Comparison of ENCODE assay signal across 7 mouse cellular contexts in the genomic region with DNA sequence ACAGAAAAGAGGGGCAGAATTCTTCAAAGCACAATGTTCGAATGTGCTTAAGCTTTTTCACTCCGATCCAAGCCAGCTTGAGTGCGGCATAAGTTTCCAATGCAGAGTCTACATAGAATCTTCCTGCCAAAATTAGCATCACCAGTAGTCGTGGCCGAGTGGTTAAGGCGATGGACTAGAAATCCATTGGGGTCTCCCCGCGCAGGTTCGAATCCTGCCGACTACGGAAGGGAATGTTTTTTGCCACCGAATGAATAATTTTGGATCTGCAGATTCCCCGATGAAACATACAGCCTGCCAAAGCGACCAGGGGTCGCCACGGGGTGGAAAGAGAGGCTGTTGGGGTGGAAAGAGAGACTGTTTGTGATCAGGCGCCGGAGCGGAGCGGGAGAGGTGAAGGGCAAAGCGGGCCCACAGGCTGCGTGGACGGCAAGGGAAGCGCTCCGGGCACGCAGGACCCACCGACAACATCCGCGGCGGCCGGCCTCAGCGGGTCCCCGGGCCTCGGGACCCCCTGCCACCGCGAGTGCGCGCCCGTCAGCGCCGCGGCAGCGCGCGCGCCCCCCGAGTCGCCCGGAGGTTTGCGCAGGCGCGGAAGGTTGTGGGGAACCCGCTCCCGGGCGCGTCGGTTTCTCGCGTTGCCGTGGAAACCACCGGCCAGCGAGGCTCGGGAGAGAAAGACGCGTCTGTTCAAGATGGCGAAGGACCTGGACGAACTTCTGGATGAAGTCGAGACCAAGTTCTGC. TPM values are rescaled to one million over a fixed set of nuclear protein-coding genes. Genes with fewer than 3 reads are reported as not detected.
DNase-seq lines count a peak whose midpoint lies in the region; ATAC-seq lines count a peak whose summit lies in the region.

TSS of gene 2610301B20Rik (plus strand) at position 579 of the 746 bp plus-strand sequence.

- peak within 1 kb of the TSS; percentile 55 for H3K4me2 ChIP-seq in midbrain, embryonic 13.5 days (replicated peaks)

- H3K9ac ChIP-seq in midbrain, embryonic 13.5 days (replicated peaks), result peak within 1 kb of the TSS; percentile 89

- WGBS in embryonic facial prominence, embryonic 10.5 days, result under 1% methylated on average over 68 of the region's 68 CpGs
- under 1% methylated on average over 68 of the region's 68 CpGs for WGBS in limb, embryonic 10.5 days
- WGBS in midbrain, embryonic 13.5 days, result under 1% methylated on average over 68 of the region's 68 CpGs

- peak within 1 kb of the TSS; percentile 96 for H3K27ac ChIP-seq in embryonic facial prominence, embryonic 10.5 days (replicated peaks)
- peak within 1 kb of the TSS; percentile 96 for H3K27ac ChIP-seq in limb, embryonic 10.5 days
- H3K27ac ChIP-seq in midbrain, embryonic 13.5 days, result peak within 1 kb of the TSS; percentile 99

- peaks cover 3% of the 10 kb centered on the region for H3K36me3 ChIP-seq in embryonic facial prominence, embryonic 10.5 days (replicated peaks)
- 0 out of 2 replicates have a peak, but pooled peaks cover 3% of the 10 kb centered on the region for H3K36me3 ChIP-seq in limb, embryonic 10.5 days
- 0 out of 2 replicates have a peak, but pooled peaks cover 2% of the 10 kb centered on the region for H3K36me3 ChIP-seq in midbrain, embryonic 13.5 days

- H3K27me3 ChIP-seq in embryonic facial prominence, embryonic 10.5 days (replicated peaks; ENCODE audit: low read depth, poor library complexity, severe bottlenecking), result no peaks in the 10 kb centered on the region
- no peaks in the 10 kb centered on the region for H3K27me3 ChIP-seq in limb, embryonic 10.5 days (ENCODE audit: low read depth, poor library complexity, severe bottlenecking)
- no peaks in the 10 kb centered on the region for H3K27me3 ChIP-seq in midbrain, embryonic 13.5 days

- peaks cover 12% of the 10 kb centered on the region for H3K4me1 ChIP-seq in embryonic facial prominence, embryonic 10.5 days
- H3K4me1 ChIP-seq in limb, embryonic 10.5 days, result peaks cover 6% of the 10 kb centered on the region
- peaks cover 16% of the 10 kb centered on the region for H3K4me1 ChIP-seq in midbrain, embryonic 13.5 days (replicated peaks)

- ATAC-seq in granulocyte monocyte progenitor cell, adult 5-6 weeks (replicated peaks; ENCODE audit: poor library complexity, severe bottlenecking), result peak; percentile 76
- ATAC-seq in midbrain, embryonic 13.5 days, result peak; percentile 91

- H3K4me3 ChIP-seq in embryonic facial prominence, embryonic 10.5 days, result peak within 1 kb of the TSS; percentile 90
- H3K4me3 ChIP-seq in limb, embryonic 10.5 days, result peak within 1 kb of the TSS; percentile 89
- peak within 1 kb of the TSS; percentile 86 for H3K4me3 ChIP-seq in midbrain, embryonic 13.5 days (replicated peaks)

- no peaks in the 10 kb centered on the region for H3K9me3 ChIP-seq in embryonic facial prominence, embryonic 10.5 days
- no peaks in the 10 kb centered on the region for H3K9me3 ChIP-seq in limb, embryonic 10.5 days (replicated peaks)
- no peaks in the 10 kb centered on the region for H3K9me3 ChIP-seq in midbrain, embryonic 13.5 days

- DNase-seq in adrenal gland, postnatal 10 days, result peak; percentile 95
- peak; percentile 95 for DNase-seq in embryonic facial prominence, embryonic 10.5 days (ENCODE audit: low spot score)
- DNase-seq in kidney, adult 11 months, result peak; percentile 85
- DNase-seq in limb, embryonic 10.5 days (ENCODE audit: low spot score), result peak; percentile 96
- DNase-seq in spleen, adult 12 weeks (ENCODE audit: low spot score), result peak; percentile 84

RNA-seq across cellular contexts. Expression of gene 2610301B20Rik, which starts in this region (rescaled TPM):
- 10 to 100 TPM; 15.2 to 16.6 TPM for total RNA-seq in adrenal gland, postnatal 10 days (2021)
- 30.8 and 32.4 TPM in 2 replicates for polyA plus RNA-seq in embryonic facial prominence, embryonic 10.5 days (2016; fragmentation: Nextera tagmentation; extraction: Ambion mirVana)
- 15.1 and 17.2 TPM in 2 replicates for total RNA-seq in granulocyte monocyte progenitor cell, adult 5-6 weeks (2014; fragmentation: Nextera tagmentation)
- total RNA-seq in granulocyte monocyte progenitor cell, adult 5-6 weeks (2017), result 14.7 and 16.5 TPM in 2 replicates
- polyA plus RNA-seq in limb, embryonic 10.5 days (2016; fragmentation: Nextera tagmentation; extraction: Ambion mirVana), result 20.1 and 26.6 TPM in 2 replicates
- 49.7 and 51.4 TPM in 2 replicates for polyA plus RNA-seq in midbrain, embryonic 13.5 days (2015; fragmentation: Nextera tagmentation; extraction: Ambion mirVana)

Comparison
In these comparisons a context has a peak if more than half of its experiments do, and no peak if none do; other contexts are left out.
1. Peak in every context shown above with its lines: DNase-seq, ATAC-seq, H3K4me3 ChIP-seq and H3K27ac ChIP-seq.